Mouse (Mus musculus): ENCODE results near the gene H2-K1.
"Not testable (repeated sequence)": the region's sequence is repeated elsewhere in the genome, so short reads cannot be mapped to it uniquely, and the experiment has no call there.

H2-K1 gene

GRCm38 (mm10) chr17:33954646-33955554 lies 45.2 kb downstream of the H2-K1 start:
- no peak for DNase-seq (ENCODE audit: low read depth)

- no peak for DNase-seq (ENCODE audit: low read depth)
These were observed 46.1 kb downstream of the H2-K1 start for GRCm38 (mm10) chr17:33953961-33954565.

DNA sequence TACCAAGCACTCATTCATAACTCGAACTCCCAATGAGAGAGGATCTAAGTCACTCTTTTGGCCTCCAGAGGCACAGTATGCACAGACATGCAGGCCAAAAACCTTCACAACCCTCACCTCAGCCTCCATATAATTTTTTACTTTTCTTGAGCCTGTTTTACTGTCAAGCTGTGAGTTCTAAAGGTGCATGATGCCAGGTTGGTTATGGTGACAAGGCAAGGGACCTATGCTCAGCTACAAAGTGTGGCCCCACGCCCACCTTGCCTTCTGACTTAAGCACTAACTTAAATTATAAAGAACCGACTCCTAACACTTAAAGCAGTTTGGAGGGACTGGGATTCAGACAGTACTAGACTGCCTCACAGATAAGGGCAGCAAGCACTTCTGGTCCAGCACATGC lies 46.8 kb downstream of the H2-K1 start:
- DNase-seq (ENCODE audit: low read depth), result no peak

GRCm38 (mm10) chr17:33952879-33953278 lies 47.3 kb downstream of the H2-K1 start:
- DNase-seq (ENCODE audit: low read depth), result no peak

- not testable (repeated sequence) for DNase-seq (ENCODE audit: low read depth)
These were observed 48.1 kb downstream of the H2-K1 start for GRCm38 (mm10) chr17:33952015-33952414.

DNA sequence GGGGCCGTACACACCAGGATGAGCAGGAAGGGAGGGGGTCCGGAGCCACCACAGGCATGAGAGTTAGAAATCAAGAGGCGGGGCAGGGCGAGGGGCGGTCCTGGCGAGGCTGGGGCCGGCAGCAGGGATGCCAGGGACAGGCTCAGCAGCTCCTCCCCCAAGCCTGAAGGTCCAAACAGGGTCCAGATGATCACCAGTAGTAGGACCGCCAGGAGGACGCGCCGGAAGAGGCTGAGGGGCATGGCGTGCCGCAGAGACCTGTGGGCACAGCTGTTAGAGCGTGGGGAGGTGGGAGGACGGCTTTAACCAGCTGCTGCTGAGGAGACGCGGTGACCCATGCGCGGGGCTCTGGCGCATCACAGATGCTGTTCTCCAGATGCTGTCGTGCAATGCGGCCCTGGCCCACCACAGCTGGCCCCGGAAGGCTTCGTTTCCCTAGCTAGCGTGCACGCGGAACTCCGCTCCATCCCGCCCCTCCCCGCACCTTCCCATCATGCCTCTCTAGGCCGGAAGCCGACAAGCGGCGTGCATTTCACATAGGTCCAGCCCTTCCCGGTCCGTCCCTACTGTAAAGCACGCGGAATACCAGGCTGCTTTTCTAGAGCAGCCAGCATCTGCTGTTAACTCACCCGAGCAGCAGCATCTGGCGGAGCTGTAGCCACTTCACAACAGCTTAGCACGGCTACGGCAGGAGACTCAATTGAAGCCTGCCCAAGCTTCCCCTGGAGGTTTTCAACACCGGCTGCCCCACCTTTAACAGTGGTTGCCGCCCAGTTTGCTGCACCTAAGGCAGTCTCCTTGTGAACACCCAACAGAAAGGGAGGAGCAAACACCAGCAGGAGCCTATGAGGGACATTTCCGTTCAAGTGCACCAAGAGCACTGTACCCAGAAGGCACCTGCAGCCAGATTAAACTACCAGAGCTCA lies 48.9 kb downstream of the H2-K1 start, which contains the start of gene B3galt4:
TSS of gene B3galt4 (minus strand) at position 468 of the 926 bp plus-strand sequence.
- peak; percentile 88 for DNase-seq (ENCODE audit: low read depth)

- DNase-seq (ENCODE audit: low read depth), result no peak
These were observed 50.0 kb downstream of the H2-K1 start for GRCm38 (mm10) chr17:33950131-33950625.

DNA sequence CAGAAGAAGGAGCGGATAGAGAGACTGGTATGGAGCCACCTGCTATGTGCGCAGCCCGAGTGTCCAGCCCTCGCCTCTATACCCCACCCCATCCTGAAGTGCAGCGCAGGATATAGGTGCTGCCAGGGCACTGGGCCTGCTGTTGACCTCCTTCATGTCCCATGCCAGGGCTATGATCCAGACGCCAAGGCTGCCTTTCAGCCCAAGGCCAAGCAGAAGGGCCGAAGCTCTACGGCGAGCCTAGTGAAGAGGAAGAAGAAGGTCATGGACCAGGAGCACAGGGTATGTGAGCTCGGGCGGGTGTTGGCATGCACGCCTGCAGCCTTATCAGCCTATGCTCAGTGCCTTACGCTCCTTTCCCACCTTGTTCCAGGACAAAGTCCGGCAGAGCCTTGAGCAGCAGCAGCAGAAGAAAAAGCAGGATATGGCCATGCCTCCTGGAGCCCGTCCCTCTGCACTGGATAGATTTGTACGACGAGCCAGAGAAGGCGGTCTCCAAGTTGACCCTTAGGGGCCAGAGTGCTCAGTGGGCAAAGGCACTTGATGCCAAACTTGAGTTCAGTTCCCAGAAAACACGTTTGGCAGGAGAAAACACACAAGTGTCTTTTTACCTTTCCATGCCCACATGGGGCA lies 51.1 kb downstream of the H2-K1 start:
- DNase-seq (ENCODE audit: low read depth), result no peak

GRCm38 (mm10) chr17:33948090-33948904 lies 51.9 kb downstream of the H2-K1 start:
- DNase-seq (ENCODE audit: low read depth), result no peak

DNA sequence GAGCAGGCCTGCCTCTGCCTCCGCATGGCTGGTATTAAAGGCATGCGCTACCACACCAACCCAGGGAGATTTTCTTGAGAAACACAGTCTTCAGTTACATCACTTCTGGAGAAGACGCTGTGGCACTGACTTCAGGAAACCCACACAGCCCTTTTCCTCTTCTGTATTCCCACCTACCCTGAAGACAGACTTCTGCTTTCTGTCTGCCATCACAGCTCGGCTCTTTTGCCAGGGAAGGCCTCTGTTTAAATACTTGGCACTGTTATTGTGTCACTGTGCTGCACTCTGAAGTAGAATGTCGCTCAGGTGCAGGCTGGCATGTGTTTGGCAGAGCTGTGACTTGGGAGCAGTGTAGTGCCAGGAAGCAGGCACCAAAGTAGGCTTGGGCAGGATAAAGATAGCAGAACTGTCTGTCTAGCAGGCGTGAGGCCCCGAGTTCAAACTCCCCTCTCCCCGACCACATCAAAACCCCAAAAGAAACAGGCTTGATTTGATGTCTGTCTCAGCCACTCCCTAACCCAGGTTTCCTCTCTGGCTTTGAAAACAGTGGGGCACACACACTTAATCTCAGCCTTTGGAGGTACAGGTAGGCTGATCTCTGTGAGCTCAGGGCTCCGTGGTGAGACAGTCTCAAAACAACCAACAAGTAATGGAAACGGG lies 52.6 kb downstream of the H2-K1 start:
- DNase-seq (ENCODE audit: low read depth), result peak; percentile 86
